Mouse (Mus musculus) bone marrow macrophage, adult 2 months (primary cell): ENCODE measurements at regions not wholly inside any gene's neighbourhood (a gene's known extent, or its start where the extent isn't known, plus 50 kb on each side); places are given as distances from the start of the nearest gene placed in this dataset.

Source experiments
- H3K27ac ChIP-seq: 2 replicates; pipeline ENCODE4 v1.5.1; 2012; ENCODE audit warnings: low read depth, low read length; ENCODE audit not compliant: insufficient read depth
- H3K4me1 ChIP-seq: 2 replicates; pipeline ENCODE4 v1.6.1; 2012; ENCODE audit warnings: low read length; ENCODE audit not compliant: control insufficient read depth, insufficient read depth
- H3K4me3 ChIP-seq: 2 replicates; pipeline ENCODE4 v1.5.1; 2012; ENCODE audit warnings: mild to moderate bottlenecking, low read length, moderate library complexity; ENCODE audit not compliant: insufficient read depth
- CTCF ChIP-seq: IDR thresholded peaks from 2 replicates; pipeline ENCODE4 v1.5.1; 2012; ENCODE audit warnings: low read depth, mild to moderate bottlenecking, low read length, moderate library complexity
- POLR2A ChIP-seq: IDR thresholded peaks from 2 replicates; pipeline ENCODE4 v1.6.1; 2012; ENCODE audit warnings: mild to moderate bottlenecking, low read depth, low read length, borderline replicate concordance

GRCm38 (mm10) chr6:100023434-100024095, 263.7 kb downstream of the Rybp start:
- TF ChIP-seq CTCF (no peak), POLR2A (no peak)
- Histone ChIP-seq H3K4me3 (no peak overlapping the region), H3K4me1 (no peaks in the 10 kb centered on the region)

GRCm38 (mm10) chr6:100019016-100019415, 268.3 kb downstream of the Rybp start:
- H3K27ac ChIP-seq = no peak overlapping the region
- H3K4me3 ChIP-seq = no peak overlapping the region
- TF ChIP-seq POLR2A = no peak
- TF ChIP-seq CTCF = no peak
- no peaks in the 10 kb centered on the region for H3K4me1 ChIP-seq

More at GRCm38 (mm10) chr6:100023434-100024095, 263.7 kb downstream of the Rybp start:
- no peak overlapping the region for H3K27ac ChIP-seq

- H3K4me1 ChIP-seq = no peaks in the 10 kb centered on the region
- H3K27ac ChIP-seq = no peak overlapping the region
- TF ChIP-seq CTCF (no peak), POLR2A (no peak)
- no peak overlapping the region for H3K4me3 ChIP-seq
Measured at GRCm38 (mm10) chr6:100013949-100014348, 273.3 kb downstream of the Rybp start.

- Histone ChIP-seq H3K4me1 (no peaks in the 10 kb centered on the region), H3K27ac (no peak overlapping the region), H3K4me3 (no peak overlapping the region)
- no peak for TF ChIP-seq CTCF
Measured at GRCm38 (mm10) chr6:100011520-100012062, 275.7 kb downstream of the Rybp start.

- no peak overlapping the region for H3K4me3 ChIP-seq
- TF ChIP-seq POLR2A (no peak), CTCF (no peak)
- H3K27ac ChIP-seq = no peak overlapping the region
- H3K4me1 ChIP-seq = no peaks in the 10 kb centered on the region
Measured at GRCm38 (mm10) chr6:100010954-100011481, 276.3 kb downstream of the Rybp start.

- Histone ChIP-seq H3K4me1 (no peaks in the 10 kb centered on the region), H3K27ac (no peak overlapping the region), H3K4me3 (no peak overlapping the region)
- no peak for TF ChIP-seq CTCF
Measured at GRCm38 (mm10) chr6:99999711-100000365, 273.6 kb upstream of the Prok2 start.

GRCm38 (mm10) chr6:99995970-99996956, 270.1 kb upstream of the Prok2 start:
- H3K4me1 ChIP-seq = no peaks in the 10 kb centered on the region
- TF ChIP-seq POLR2A (no peak), CTCF (no peak)
- no peak overlapping the region for H3K4me3 ChIP-seq
- no peak overlapping the region for H3K27ac ChIP-seq

GRCm38 (mm10) chr6:99994026-99994425, 267.8 kb upstream of the Prok2 start:
- TF ChIP-seq CTCF = no peak
- no peak for TF ChIP-seq POLR2A
- Histone ChIP-seq H3K4me1 (0 out of 2 replicates have a peak, but pooled peaks cover 2% of the 10 kb centered on the region), H3K4me3 (no peak overlapping the region), H3K27ac (no peak overlapping the region)

- Histone ChIP-seq H3K4me1 (0 out of 2 replicates have a peak, but pooled peaks cover 2% of the 10 kb centered on the region), H3K4me3 (no peak overlapping the region), H3K27ac (no peak overlapping the region)
- TF ChIP-seq CTCF (no peak), POLR2A (no peak)
Measured at GRCm38 (mm10) chr6:99991079-99991478, 264.9 kb upstream of the Prok2 start.

- no peak for TF ChIP-seq POLR2A
- TF ChIP-seq CTCF = no peak
- H3K4me1 ChIP-seq = 0 out of 2 replicates have a peak, but pooled peaks cover 2% of the 10 kb centered on the region
- H3K27ac ChIP-seq = no peak overlapping the region
- H3K4me3 ChIP-seq = no peak overlapping the region
Measured at GRCm38 (mm10) chr6:99990604-99991003, 264.4 kb upstream of the Prok2 start.
